Mouse (Mus musculus): ENCODE measurements around the gene Glis3. TPM values are rescaled to one million over a fixed set of nuclear protein-coding genes. Genes with fewer than 3 reads are reported as not detected.

Glis3 gene
- total and polyA plus RNA-seq, 2 experiments from 2014 or later: 1.8 to 16.2 TPM

DNA sequence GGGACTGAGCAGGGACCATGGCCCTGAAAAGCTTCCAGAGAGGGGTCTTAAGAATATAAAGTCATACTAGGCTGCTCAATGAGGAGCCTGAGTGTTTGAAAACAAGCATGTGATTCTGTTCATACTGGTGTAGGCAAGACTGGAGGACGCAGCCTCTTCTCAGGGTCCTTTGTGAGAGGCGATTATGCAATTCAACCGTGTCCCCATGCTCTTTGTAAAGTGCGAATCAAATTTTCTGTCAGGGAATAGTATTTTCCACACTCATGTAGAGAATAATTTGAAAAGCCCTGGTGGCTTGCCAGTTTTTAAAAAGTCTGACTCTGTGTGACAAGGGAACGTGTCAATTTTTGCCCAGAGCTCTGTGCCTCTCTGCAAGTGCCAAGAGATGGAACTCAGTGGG, 71.1 kb downstream of the Glis3 start:
- TF ChIP-seq CTCF (IDR thresholded peaks at IDR 0.05; ENCODE audit: low read depth): no peak
- DNase-seq (ENCODE audit: low spot score) (peak; percentile 58), ATAC-seq (peak; percentile 90)
- Histone ChIP-seq H3K27me3 (ENCODE audit: insufficient read depth, low read length) (no peaks in the 10 kb centered on the region), H3K9me3 (ENCODE audit: low read length) (no peaks in the 10 kb centered on the region), H3K4me1 (ENCODE audit: insufficient read depth, low read length) (0 out of 2 replicates have a peak, but pooled peaks cover 5% of the 10 kb centered on the region), H3K36me3 (ENCODE audit: insufficient read depth, low read length) (no peaks in the 10 kb centered on the region), H3K4me2 (ENCODE audit: low read depth, low read length) (no peak overlapping the region), H3K4me3 (ENCODE audit: low read length) (no peak overlapping the region), H3K9ac (replicated peaks; ENCODE audit: low read length) (no peak overlapping the region), H3K27ac (peak overlapping the region; percentile 64)
- WGBS: 26% methylated on average over 5 of the region's 5 CpGs

DNA sequence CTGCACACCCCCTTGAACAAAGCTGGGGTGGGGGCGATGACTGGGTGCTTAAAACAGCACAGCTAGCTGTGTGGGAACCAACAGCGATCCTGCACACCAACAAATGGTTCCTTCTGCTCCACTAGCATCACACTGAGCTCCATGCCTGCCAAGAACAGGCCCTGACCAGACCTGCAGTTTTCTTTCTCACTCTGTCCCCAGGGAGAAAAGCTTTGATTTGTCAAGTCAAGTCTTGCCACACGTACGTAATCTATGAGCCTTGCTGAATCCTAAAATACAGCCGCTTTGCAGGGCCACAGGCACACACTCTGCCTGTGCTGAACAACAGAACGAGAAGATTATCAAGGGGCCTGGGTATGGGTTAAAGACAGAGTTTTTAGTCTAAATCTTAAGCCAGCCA, 71.6 kb downstream of the Glis3 start:
- no peaks in the 10 kb centered on the region for H3K36me3 ChIP-seq (ENCODE audit: insufficient read depth, low read length)
- ATAC-seq: peak; percentile 62
- peak overlapping the region; percentile 64 for H3K27ac ChIP-seq
- H3K27me3 ChIP-seq (ENCODE audit: insufficient read depth, low read length): no peaks in the 10 kb centered on the region
- H3K9me3 ChIP-seq (ENCODE audit: low read length): no peaks in the 10 kb centered on the region
- 0 out of 2 replicates have a peak, but pooled peaks cover 5% of the 10 kb centered on the region for H3K4me1 ChIP-seq (ENCODE audit: insufficient read depth, low read length)
- WGBS: 32% methylated on average over 6 of the region's 6 CpGs
- no peak overlapping the region for H3K4me3 ChIP-seq (ENCODE audit: low read length)
- DNase-seq (ENCODE audit: low spot score): peak; percentile 68
- TF ChIP-seq CTCF (IDR thresholded peaks at IDR 0.05; ENCODE audit: low read depth): no peak
- H3K9ac ChIP-seq (replicated peaks; ENCODE audit: low read length): no peak overlapping the region
- H3K4me2 ChIP-seq (ENCODE audit: low read depth, low read length): no peak overlapping the region

DNA sequence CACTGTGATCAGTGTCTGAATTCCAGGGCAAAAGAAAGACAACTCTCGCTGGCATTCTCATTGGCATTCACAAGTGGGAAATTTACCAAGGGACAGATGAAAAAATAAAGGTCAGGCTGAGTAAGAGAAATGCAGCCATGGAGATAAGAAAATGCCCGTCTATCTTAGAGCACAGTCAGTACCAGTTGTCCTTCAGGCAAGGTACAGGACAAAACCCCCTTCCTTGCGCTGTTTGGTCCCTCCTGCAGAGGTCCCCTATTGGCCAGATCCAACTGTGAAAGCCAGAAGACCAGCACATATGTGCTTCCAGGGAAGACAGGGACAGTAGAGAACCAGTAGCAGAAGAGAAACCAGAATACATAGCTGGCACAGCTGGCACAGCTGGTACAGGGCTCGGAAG, 79.0 kb downstream of the Glis3 start:
- Histone ChIP-seq H3K4me2 (ENCODE audit: low read depth, low read length) (no peak overlapping the region), H3K4me3 (ENCODE audit: low read length) (no peak overlapping the region), H3K36me3 (ENCODE audit: insufficient read depth, low read length) (no peaks in the 10 kb centered on the region), H3K9me3 (ENCODE audit: low read length) (no peaks in the 10 kb centered on the region), H3K27ac (no peak overlapping the region), H3K27me3 (ENCODE audit: insufficient read depth, low read length) (no peaks in the 10 kb centered on the region), H3K4me1 (ENCODE audit: insufficient read depth, low read length) (no peaks in the 10 kb centered on the region), H3K9ac (replicated peaks; ENCODE audit: low read length) (no peak overlapping the region)
- no peak for TF ChIP-seq CTCF (IDR thresholded peaks at IDR 0.05; ENCODE audit: low read depth)
- DNase-seq (ENCODE audit: low spot score): no peak
- WGBS: 85% methylated on average over 4 of the region's 4 CpGs
- ATAC-seq: no peak

DNA sequence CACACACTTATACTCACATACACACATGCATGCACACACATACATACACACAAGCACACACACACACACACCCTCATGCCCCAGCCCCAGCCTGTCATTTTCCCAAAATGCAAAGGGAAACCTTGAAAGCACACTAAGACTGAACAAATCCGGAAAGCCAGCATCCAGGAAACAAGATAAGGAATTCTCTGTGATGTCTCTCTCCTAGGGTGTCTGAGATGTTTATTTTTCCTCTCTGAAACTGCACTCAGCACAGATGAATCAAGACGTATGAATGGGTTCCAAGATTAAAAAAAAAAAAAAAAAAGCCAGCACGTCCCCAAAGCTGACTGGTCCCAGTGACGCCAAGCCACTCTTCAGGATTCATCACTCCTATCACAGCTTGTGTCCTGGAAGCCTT, 85.7 kb downstream of the Glis3 start:
- H3K9ac ChIP-seq (replicated peaks; ENCODE audit: low read length): no peak overlapping the region
- 40% methylated on average over 4 of the region's 4 CpGs for WGBS
- ATAC-seq (no peak), DNase-seq (ENCODE audit: low spot score) (no peak)
- no peaks in the 10 kb centered on the region for H3K27me3 ChIP-seq (ENCODE audit: insufficient read depth, low read length)
- H3K4me1 ChIP-seq (ENCODE audit: insufficient read depth, low read length): no peaks in the 10 kb centered on the region
- H3K4me3 ChIP-seq (ENCODE audit: low read length): no peak overlapping the region
- H3K27ac ChIP-seq: no peak overlapping the region
- no peak for TF ChIP-seq CTCF (IDR thresholded peaks at IDR 0.05; ENCODE audit: low read depth)
- H3K36me3 ChIP-seq (ENCODE audit: insufficient read depth, low read length): no peaks in the 10 kb centered on the region
- no peaks in the 10 kb centered on the region for H3K9me3 ChIP-seq (ENCODE audit: low read length)
- 0 out of 2 replicates have a peak overlapping the region, but pooled peaks have one; percentile 2 for H3K4me2 ChIP-seq (ENCODE audit: low read depth, low read length)

DNA sequence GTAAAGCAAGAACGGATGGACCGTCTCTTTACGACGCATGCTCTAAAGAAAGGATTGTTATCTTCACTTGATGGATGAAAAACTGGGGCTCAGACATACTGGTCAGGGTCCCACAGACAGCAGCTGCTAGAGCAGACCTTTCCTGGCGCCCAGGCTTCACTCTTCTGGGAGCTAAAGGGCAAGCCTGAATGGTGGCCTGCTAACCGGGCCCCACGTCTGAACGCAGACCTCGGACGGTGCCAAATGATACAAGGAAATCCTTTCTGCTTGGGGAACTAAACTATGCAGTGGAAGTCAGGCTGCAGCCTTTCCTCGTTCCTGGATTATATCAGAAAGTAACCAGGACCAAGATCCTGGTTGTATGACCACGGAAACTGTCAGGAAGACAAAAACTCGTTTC, 86.9 kb downstream of the Glis3 start:
- no peaks in the 10 kb centered on the region for H3K4me1 ChIP-seq (ENCODE audit: insufficient read depth, low read length)
- no peak overlapping the region for H3K4me2 ChIP-seq (ENCODE audit: low read depth, low read length)
- no peaks in the 10 kb centered on the region for H3K27me3 ChIP-seq (ENCODE audit: insufficient read depth, low read length)
- H3K27ac ChIP-seq: no peak overlapping the region
- 71% methylated on average over 13 of the region's 13 CpGs for WGBS
- no peak overlapping the region for H3K9ac ChIP-seq (replicated peaks; ENCODE audit: low read length)
- H3K9me3 ChIP-seq (ENCODE audit: low read length): no peaks in the 10 kb centered on the region
- no peak overlapping the region for H3K4me3 ChIP-seq (ENCODE audit: low read length)
- TF ChIP-seq CTCF (IDR thresholded peaks at IDR 0.05; ENCODE audit: low read depth): no peak
- ATAC-seq: no peak
- no peak for DNase-seq (ENCODE audit: low spot score)
- no peaks in the 10 kb centered on the region for H3K36me3 ChIP-seq (ENCODE audit: insufficient read depth, low read length)

DNA sequence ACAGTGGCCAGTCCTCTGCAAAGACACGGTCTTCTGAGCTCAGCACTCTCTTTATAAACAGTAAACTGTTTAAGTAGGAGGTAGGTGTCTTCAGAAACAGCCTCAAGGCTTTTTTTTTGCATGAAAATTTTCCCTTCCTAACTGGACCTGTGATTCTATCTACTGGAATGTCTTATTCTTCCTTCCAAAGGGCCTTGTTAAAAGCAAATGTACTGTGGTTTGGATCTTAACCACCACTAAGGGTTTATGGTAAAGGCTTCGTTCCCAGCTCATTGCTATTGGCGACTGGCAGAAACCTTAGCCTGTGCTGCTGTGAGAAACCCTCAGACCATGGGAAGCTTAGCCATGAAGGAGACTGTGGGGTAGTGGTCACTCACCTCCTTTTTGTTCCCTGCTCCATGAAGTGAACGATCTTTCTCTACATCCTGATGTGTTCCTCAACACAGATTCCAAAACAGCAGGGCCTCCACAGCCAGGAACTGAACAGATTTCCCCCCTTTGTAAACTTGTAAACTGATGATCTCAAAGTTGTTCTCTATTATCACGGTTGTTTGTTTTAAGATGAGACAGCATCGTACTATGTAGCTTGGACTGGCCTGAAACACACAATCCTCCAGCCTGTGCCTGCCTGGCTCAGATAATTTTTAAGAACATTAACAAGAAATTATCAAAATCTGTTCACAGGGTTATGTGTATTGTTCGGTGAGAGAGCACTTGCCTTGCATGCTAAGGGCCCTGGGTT, 88.0 kb downstream of the Glis3 start:
- no peak overlapping the region for H3K27ac ChIP-seq
- no peaks in the 10 kb centered on the region for H3K27me3 ChIP-seq (ENCODE audit: insufficient read depth, low read length)
- no peak for ATAC-seq
- DNase-seq (ENCODE audit: low spot score): no peak
- H3K4me3 ChIP-seq (ENCODE audit: low read length): no peak overlapping the region
- H3K9me3 ChIP-seq (ENCODE audit: low read length): no peaks in the 10 kb centered on the region
- no peaks in the 10 kb centered on the region for H3K36me3 ChIP-seq (ENCODE audit: insufficient read depth, low read length)
- H3K9ac ChIP-seq (replicated peaks; ENCODE audit: low read length): no peak overlapping the region
- TF ChIP-seq CTCF (IDR thresholded peaks at IDR 0.05; ENCODE audit: low read depth): no peak
- no peak overlapping the region for H3K4me2 ChIP-seq (ENCODE audit: low read depth, low read length)
- 82% methylated on average over 7 of the region's 7 CpGs for WGBS
- H3K4me1 ChIP-seq (ENCODE audit: insufficient read depth, low read length): no peaks in the 10 kb centered on the region

DNA sequence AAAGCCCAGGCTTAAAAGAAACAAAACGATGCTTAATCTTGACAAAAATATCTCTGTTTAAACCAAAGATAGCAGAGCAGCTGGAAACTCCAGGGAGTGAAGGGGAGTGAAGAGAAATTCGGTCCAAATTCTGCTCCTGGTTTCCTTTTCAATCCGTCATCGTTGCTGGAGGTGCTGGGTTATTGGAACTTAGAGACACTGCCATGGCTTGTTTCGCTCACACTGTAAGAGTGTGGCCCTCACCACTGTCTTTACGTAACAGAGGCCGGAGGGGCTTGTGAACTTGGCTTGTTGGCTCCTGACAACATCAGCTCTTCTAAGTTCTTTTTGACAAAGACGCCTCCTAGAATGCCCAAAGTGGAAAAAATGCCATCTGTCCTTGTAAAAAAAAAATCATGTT, 99.4 kb downstream of the Glis3 start:
- H3K36me3 ChIP-seq (ENCODE audit: insufficient read depth, low read length): no peaks in the 10 kb centered on the region
- H3K4me2 ChIP-seq (ENCODE audit: low read depth, low read length): no peak overlapping the region
- ATAC-seq (no peak), DNase-seq (ENCODE audit: low spot score) (no peak)
- WGBS: 71% methylated on average over 8 of the region's 8 CpGs
- H3K27ac ChIP-seq: no peak overlapping the region
- H3K9ac ChIP-seq (replicated peaks; ENCODE audit: low read length): no peak overlapping the region
- no peak overlapping the region for H3K4me3 ChIP-seq (ENCODE audit: low read length)
- H3K9me3 ChIP-seq (ENCODE audit: low read length): no peaks in the 10 kb centered on the region
- no peaks in the 10 kb centered on the region for H3K4me1 ChIP-seq (ENCODE audit: insufficient read depth, low read length)
- H3K27me3 ChIP-seq (ENCODE audit: insufficient read depth, low read length): no peaks in the 10 kb centered on the region
- TF ChIP-seq CTCF (IDR thresholded peaks at IDR 0.05; ENCODE audit: low read depth): no peak

All from hindbrain, postnatal 0 days (tissue).